Mouse (Mus musculus) intestine, embryonic 14.5 days (tissue): ENCODE results near the gene Duox2. TPM values are rescaled to one million over a fixed set of nuclear protein-coding genes. Genes with fewer than 3 reads are reported as not detected.
"Not testable (repeated sequence)": the region's sequence is repeated elsewhere in the genome, so short reads cannot be mapped to it uniquely, and the experiment has no call there.

Experiments used
- ATAC-seq: fragments of 200-750 bp; cut with Nextera tagmentation; replicated peaks from 2 replicates; pipeline ENCODE4 v1.8.0; 2017; ENCODE audit warnings: low read depth, moderate number of reproducible peaks, moderate TSS enrichment, moderate library complexity; ENCODE audit not compliant: low FRiP score, low TSS enrichment
- DNase-seq: peaks from one replicate; pipeline ENCODE4 v3.0.0-alpha.2; 2018; ENCODE audit warnings: low spot score
- H3K27ac ChIP-seq: fragments of 300-500 bp; sonication (generic); 2 replicates; pipeline ENCODE4 v1.5.1; 2014; ENCODE audit warnings: low read depth, mild to moderate bottlenecking, control low read depth
- H3K27me3 ChIP-seq: fragments of 300-500 bp; sonication (generic); replicated peaks from 2 replicates; pipeline ENCODE4 v1.6.1; 2014; ENCODE audit warnings: low read length, control low read depth; ENCODE audit not compliant: control insufficient read depth, insufficient read depth
- H3K36me3 ChIP-seq: fragments of 300-500 bp; sonication (generic); 2 replicates; pipeline ENCODE4 v1.6.1; 2014; ENCODE audit warnings: low read length, control low read depth; ENCODE audit not compliant: control insufficient read depth, insufficient read depth
- H3K4me1 ChIP-seq: fragments of 300-500 bp; sonication (generic); replicated peaks from 2 replicates; pipeline ENCODE4 v1.6.1; 2014; ENCODE audit warnings: low read length, control low read depth, mixed read lengths; ENCODE audit not compliant: control insufficient read depth, insufficient read depth
- H3K4me2 ChIP-seq: fragments of 300-500 bp; sonication (generic); 2 replicates; pipeline ENCODE4 v1.6.1; 2014; ENCODE audit warnings: low read length
- H3K4me3 ChIP-seq: fragments of 300-500 bp; sonication (generic); 2 replicates; pipeline ENCODE4 v1.5.1; 2014; ENCODE audit warnings: low read depth, low read length, control low read depth, mixed read lengths
- H3K9ac ChIP-seq: fragments of 300-500 bp; sonication (generic); 2 replicates; pipeline ENCODE4 v1.6.1; 2014; ENCODE audit warnings: mild to moderate bottlenecking, low read length
- H3K9me3 ChIP-seq: fragments of 300-500 bp; sonication (generic); 2 replicates; pipeline ENCODE4 v1.6.1; 2016; ENCODE audit warnings: low read length, control low read depth; ENCODE audit not compliant: control insufficient read depth
- WGBS: fragments of 180-500 bp; shearing (Covaris S2); extraction: QIAGEN DNeasy Blood & Tissue Kit; methylation state at CpG from one replicate; pipeline ENCODE4 v1.1.7; 2014; 5-methylcytosine and 5-hydroxymethylcytosine counted together
- polyA plus RNA-seq: library from polyadenylated mRNA; unstranded; fragments of >200 nt; fragmentation: Nextera tagmentation; extraction: Ambion mirVana; gene quantifications from 2 replicates; pipeline ENCODE4 v1.2.1, GENCODE M21; 2014

Duox2 gene
- polyA plus RNA-seq = 0.09 and 0.12 TPM in 2 replicates

DNA sequence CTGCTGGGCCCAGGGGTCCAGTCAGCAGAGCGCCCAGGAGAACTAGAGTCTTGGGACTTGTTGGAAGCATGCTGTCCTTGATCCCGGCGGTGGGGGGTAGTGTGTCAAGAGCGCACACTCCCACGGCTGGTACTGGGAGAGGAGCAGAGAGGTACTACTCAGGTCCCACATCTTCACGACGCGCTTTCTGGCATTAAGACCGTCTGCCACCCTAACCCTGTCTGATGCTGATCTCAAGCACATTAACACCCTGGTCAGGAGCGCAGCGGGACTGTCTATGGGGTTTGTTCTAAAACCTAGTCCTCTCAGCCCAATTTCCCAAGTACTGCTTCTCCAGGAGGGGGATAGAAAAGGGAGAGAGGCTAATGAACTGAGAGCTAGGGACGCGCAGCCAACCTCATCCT lies at the start of gene Duox2:
Duox2 (minus strand) TSS at position 354 of the 404 bp plus-strand sequence.
- Histone ChIP-seq H3K4me2 (peak within 1 kb of the TSS; percentile 52), H3K4me3 (peak within 1 kb of the TSS; percentile 25), H3K4me1 (peaks cover 11% of the 10 kb centered on the region), H3K27me3 (peaks cover 89% of the 10 kb centered on the region), H3K36me3 (no peaks in the 10 kb centered on the region), H3K9ac (no peak within 1 kb of the TSS), H3K27ac (no peak within 1 kb of the TSS), H3K9me3 (no peaks in the 10 kb centered on the region)
- peak; percentile 63 for DNase-seq
- 3% methylated on average over 13 of the region's 13 CpGs for WGBS
- no peak for ATAC-seq

DNA sequence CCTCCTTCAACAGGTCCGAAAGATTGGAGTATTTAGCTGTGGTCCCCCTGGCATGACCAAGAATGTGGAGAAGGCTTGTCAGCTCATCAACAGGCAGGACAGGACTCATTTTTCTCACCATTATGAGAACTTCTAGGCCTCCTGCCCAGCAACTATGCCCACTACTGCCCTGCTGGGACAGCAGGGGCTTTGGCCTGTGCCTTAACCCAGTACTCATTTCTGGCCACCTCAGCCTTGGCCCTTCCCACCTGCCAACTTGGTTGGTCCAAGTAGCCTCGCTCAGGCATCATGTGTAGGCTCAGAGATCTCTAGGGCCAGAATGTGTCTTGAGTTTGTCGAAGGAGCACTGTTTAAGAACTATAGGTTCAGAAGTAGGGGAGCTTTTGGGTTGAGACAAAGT lies 49.0 kb upstream of the Duox2 start:
- Histone ChIP-seq H3K9me3 (no peaks in the 10 kb centered on the region), H3K4me2 (no peak overlapping the region), H3K9ac (no peak overlapping the region), H3K27me3 (no peaks in the 10 kb centered on the region), H3K27ac (no peak overlapping the region), H3K4me3 (no peak overlapping the region), H3K36me3 (0 out of 2 replicates have a peak, but pooled peaks cover 8% of the 10 kb centered on the region), H3K4me1 (peaks cover 14% of the 10 kb centered on the region)
- 88% methylated on average over 3 of the region's 3 CpGs for WGBS
- DNase-seq (no peak), ATAC-seq (no peak)

DNA sequence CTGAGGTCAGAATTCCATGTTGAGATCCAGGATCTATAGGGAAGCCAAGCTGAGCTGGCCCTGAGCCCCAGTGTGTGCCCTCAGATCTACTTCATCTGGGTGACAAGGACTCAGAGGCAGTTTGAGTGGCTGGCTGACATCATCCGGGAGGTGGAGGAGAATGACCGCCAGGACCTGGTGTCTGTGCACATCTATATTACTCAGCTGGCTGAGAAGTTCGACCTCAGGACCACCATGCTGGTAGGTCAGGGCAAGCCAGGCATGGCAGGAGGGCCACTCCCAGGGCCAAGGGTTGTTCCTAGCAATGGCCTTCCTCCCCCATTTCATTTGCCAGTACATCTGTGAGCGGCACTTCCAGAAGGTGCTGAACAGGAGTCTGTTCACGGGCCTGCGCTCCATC lies 47.9 kb upstream of the Duox2 start:
- H3K9me3 ChIP-seq, H3K27me3 ChIP-seq, H3K4me3 ChIP-seq, H3K27ac ChIP-seq, H3K9ac ChIP-seq, ATAC-seq, H3K4me2 ChIP-seq, DNase-seq, H3K36me3 ChIP-seq: not testable (repeated sequence)
- H3K4me1 ChIP-seq = peaks cover 14% of the 10 kb centered on the region
- WGBS = 86% methylated on average over 6 of the region's 6 CpGs

DNA sequence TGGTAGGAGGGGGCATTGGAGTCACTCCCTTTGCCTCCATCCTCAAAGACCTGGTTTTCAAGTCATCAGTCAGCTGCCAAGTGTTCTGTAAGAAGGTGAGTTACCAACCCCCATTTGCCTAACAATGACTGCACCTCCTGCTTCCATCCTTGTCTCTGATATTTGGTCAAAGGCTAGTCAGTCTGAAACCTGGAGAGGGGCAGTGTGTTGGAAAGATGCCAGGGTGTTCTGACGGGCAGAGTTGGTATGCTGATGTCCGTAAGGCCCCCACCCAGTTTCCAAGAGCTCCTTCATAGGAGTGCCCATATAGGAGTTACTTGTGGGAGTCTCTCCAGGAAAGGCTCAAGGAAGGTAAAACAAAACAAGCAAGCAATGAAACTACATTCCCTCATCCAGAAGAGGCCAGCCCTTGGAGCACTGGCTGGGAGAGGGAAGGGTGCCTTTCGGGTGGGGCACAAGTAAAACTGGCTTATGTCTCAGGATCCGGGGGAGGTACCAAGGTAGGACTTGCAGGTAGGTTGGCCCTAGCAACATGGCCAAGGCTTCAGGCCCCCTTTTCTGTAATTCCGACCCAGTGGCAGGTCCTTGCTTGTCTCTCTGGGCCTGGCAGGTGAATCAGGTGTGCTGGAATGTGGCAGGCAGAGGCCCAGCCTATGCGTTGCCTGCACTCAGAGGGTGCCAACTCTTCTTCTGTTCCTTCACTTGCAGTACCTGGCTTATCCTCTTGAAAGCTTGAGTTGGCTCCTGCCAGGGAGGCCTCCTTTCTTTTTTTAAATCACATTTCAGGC lies 47.1 kb upstream of the Duox2 start:
- 76% methylated on average over 6 of the region's 6 CpGs for WGBS
- Histone ChIP-seq H3K4me1 (peaks cover 14% of the 10 kb centered on the region), H3K9me3 (no peaks in the 10 kb centered on the region), H3K4me3 (no peak overlapping the region), H3K9ac (no peak overlapping the region), H3K36me3 (no peaks in the 10 kb centered on the region), H3K4me2 (no peak overlapping the region), H3K27ac (no peak overlapping the region), H3K27me3 (no peaks in the 10 kb centered on the region)
- no peak for ATAC-seq
- no peak for DNase-seq

DNA sequence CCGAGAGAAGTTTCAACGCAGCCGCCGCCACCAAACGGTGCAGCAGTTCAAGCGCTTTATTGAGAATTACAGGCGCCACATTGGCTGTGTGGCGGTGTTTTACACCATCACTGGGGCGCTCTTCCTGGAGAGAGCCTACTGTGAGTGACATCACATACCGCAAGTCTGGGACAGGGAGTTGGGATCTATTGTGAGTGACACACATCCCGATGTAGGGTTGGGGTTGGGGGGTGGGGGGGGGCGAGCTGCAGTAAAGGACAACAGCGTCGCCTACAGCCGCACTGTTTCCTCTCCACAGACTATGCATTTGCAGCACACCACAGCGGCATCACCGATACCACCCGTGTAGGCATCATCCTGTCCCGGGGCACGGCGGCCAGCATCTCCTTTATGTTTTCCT lies 39.0 kb upstream of the Duox2 start:
- Histone ChIP-seq H3K9ac (no peak overlapping the region), H3K27ac (no peak overlapping the region), H3K4me1 (no peaks in the 10 kb centered on the region), H3K9me3 (no peaks in the 10 kb centered on the region), H3K36me3 (no peaks in the 10 kb centered on the region), H3K4me3 (no peak overlapping the region), H3K4me2 (no peak overlapping the region), H3K27me3 (no peaks in the 10 kb centered on the region)
- ATAC-seq (no peak), DNase-seq (no peak)
- WGBS = 66% methylated on average over 21 of the region's 21 CpGs

DNA sequence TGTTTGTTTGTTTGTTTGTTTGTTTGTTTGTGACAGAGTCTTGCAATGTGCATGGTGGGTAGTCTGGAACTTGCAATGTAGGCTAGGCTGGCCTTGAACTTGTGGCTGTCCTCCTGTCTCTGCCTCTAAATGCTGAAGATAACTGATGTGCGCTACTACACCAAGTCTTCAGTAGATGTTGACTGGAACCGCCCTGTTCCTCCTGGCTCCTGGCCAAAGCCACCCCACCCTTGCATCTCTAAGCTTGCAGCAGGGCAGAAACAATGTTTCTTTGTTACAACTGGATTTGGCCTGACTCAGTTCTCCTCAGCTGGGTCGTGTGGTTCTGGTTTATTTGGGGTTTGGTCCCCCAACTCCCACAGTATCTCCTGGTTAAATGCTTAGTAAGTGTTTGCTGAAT lies 35.9 kb upstream of the Duox2 start:
- H3K27ac ChIP-seq = no peak overlapping the region
- ATAC-seq = no peak
- no peaks in the 10 kb centered on the region for H3K9me3 ChIP-seq
- H3K9ac ChIP-seq = no peak overlapping the region
- no peaks in the 10 kb centered on the region for H3K36me3 ChIP-seq
- no peaks in the 10 kb centered on the region for H3K4me1 ChIP-seq
- no peak for DNase-seq
- H3K4me3 ChIP-seq = no peak overlapping the region
- 63% methylated on average over 3 of the region's 3 CpGs for WGBS
- H3K27me3 ChIP-seq = no peaks in the 10 kb centered on the region
- no peak overlapping the region for H3K4me2 ChIP-seq

DNA sequence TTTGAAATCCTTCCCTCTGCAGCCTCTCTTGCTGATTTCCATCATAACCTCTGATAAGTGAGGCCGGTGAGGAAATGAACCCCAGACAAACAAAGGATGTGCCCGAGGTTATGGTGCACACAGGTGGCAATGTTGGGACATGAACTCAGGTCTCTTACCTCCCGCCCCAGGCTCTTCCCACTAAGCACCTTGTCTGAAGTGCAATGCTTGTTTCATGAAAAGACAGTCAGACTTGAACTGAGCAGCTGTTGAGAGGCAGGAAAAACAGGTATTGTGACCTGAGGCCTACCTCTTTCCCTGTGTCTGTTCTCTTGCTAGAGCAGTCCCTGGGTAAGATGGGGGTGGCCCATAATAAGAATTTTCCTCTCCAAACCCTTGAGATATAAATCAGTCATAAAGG lies 34.0 kb upstream of the Duox2 start:
- no peak overlapping the region for H3K4me2 ChIP-seq
- DNase-seq (no peak), ATAC-seq (no peak)
- no peak overlapping the region for H3K27ac ChIP-seq
- H3K9ac ChIP-seq = no peak overlapping the region
- H3K36me3 ChIP-seq = no peaks in the 10 kb centered on the region
- WGBS = 79% methylated on average over 3 of the region's 3 CpGs
- no peaks in the 10 kb centered on the region for H3K9me3 ChIP-seq
- no peak overlapping the region for H3K4me3 ChIP-seq
- no peaks in the 10 kb centered on the region for H3K4me1 ChIP-seq
- no peaks in the 10 kb centered on the region for H3K27me3 ChIP-seq

DNA sequence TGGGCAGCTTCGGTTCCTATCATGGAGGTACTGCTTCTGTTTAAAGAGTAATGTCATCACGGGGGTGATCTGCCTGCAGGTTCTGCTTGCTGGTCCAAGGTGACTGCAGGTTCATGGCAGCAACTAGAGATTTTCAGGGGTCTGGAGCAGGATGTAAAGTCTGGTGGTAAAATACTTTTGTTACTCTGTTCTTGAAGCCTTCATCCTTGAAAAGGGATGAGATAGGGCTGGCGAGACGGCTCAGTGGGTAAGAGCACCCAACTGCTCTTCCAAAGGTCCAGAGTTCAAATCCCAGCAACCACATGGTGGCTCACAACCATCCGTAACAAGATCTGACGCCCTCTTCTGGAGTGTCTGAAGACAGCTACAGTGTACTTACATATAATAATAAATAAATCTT lies 32.1 kb upstream of the Duox2 start:
- not testable (repeated sequence) for H3K4me3 ChIP-seq, DNase-seq, H3K4me1 ChIP-seq, H3K27ac ChIP-seq, H3K36me3 ChIP-seq, H3K4me2 ChIP-seq, H3K9me3 ChIP-seq, H3K27me3 ChIP-seq, H3K9ac ChIP-seq, ATAC-seq
- WGBS = 88% methylated on average over 4 of the region's 6 CpGs

DNA sequence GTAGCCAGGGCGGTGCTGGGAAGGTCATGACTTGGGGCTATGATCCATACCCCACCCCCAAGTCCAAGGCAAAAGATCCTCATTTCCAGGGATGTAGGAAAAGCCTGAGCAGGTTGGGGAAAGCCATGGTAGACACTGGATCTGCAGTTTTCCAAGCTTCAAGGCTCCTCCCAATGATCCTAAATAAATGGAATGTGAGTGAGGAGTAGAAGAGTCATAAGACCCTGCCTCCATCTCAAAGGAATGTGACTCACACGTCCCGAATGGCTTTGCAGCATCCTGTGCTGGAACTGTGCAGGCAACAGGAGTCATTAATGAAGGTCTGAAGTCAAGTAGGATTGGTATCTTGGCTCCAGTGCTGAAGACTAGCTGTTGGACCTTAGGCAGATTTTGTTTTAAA lies 29.7 kb upstream of the Duox2 start:
- Histone ChIP-seq H3K9ac (no peak overlapping the region), H3K4me2 (no peak overlapping the region), H3K27me3 (no peaks in the 10 kb centered on the region), H3K4me3 (no peak overlapping the region), H3K9me3 (no peaks in the 10 kb centered on the region), H3K36me3 (no peaks in the 10 kb centered on the region), H3K27ac (no peak overlapping the region), H3K4me1 (no peaks in the 10 kb centered on the region)
- ATAC-seq (no peak), DNase-seq (no peak)
- 46% methylated on average over 3 of the region's 3 CpGs for WGBS
